Mouse (Mus musculus): ENCODE results near the gene Eef2.
A peak's percentile ranks its signal among the peaks of the same experiment; 100 is the strongest.
"Not testable (repeated sequence)": the region's sequence is repeated elsewhere in the genome, so short reads cannot be mapped to it uniquely, and the experiment has no call there.

Gene Eef2

DNA sequence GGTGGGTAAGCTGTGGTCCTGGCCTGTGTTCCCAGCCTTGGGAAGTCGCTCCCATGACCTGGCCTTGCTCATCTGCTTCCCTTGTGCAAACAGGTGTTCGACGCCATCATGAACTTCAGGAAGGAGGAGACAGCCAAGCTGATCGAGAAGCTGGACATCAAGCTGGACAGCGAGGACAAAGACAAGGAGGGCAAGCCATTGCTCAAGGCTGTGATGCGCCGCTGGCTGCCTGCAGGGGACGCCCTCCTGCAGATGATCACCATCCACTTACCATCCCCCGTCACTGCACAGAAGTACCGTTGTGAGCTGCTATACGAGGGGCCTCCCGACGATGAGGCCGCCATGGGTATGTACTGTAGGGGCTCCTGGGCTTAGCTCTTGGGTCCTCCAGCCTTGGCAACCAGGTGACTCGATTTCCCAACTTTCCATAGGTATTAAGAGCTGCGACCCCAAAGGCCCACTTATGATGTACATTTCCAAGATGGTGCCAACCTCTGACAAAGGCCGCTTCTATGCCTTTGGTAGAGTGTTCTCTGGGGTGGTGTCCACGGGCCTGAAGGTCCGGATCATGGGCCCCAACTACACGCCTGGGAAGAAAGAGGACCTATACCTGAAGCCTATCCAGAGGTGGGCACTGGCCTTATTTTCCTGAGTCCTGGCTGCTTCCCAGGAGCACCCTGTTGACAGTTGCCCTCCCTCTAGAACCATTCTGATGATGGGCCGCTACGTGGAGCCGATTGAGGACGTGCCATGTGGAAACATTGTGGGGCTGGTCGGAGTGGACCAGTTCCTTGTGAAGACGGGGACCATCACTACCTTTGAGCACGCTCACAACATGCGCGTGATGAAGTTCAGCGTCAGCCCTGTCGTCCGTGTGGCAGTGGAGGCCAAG lies 3.3 kb downstream of the Eef2 start:
- peak; percentile 50 for DNase-seq (ENCODE audit: low read depth, low spot score)

GRCm38 (mm10) chr10:81180946-81181345 lies 4.5 kb downstream of the Eef2 start:
- no peak for DNase-seq (ENCODE audit: low read depth, low spot score)

DNA sequence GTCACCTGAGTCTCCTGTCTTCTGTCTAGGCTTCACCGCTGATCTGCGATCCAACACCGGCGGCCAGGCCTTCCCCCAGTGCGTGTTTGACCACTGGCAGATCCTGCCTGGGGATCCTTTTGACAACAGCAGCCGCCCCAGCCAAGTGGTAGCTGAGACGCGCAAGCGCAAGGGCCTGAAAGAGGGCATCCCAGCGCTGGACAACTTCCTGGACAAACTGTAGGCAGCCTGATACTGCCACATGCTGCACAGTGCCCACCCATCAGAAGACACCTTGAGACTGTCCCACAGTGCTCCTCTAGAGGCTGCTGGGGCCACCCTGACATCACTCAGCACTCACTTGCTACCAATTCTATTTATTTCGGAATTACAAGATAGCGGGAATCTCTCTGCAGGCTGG lies 5.4 kb downstream of the Eef2 start:
- DNase-seq (ENCODE audit: low read depth, low spot score): not testable (repeated sequence)

GRCm38 (mm10) chr10:81182336-81183333 lies 6.2 kb downstream of the Eef2 start, which contains the start of gene Dapk3:
Gene Dapk3, plus strand, starts transcription at chr10:81183005.
- DNase-seq (ENCODE audit: low read depth, low spot score): peak; percentile 98

DNA sequence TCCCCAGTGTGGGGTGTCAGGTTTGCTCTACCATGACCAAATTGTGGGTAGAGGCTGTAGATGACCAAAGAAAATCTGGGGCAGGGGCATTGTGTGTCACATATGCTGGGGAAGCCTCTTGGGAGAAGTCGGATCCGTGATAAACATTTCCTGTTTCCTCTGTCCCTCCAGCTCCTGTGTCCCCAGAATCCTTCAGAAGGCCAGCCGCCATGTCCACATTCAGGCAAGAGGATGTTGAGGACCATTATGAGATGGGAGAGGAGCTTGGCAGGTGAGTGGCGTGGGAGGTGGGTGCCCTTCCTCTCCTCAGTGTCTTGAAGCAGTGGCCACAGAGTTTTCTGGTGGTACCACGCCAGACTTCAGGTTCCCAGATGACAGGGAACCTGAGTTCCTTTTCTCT lies 7.4 kb downstream of the Eef2 start, which contains the start of gene 4930442H23Rik:
TSS of gene 4930442H23Rik (minus strand) at position 45 of the 400 bp plus-strand sequence.
- peak; percentile 11 for DNase-seq (ENCODE audit: low read depth, low spot score)

GRCm38 (mm10) chr10:81184765-81185164 lies 8.3 kb downstream of the Eef2 start:
- no peak for DNase-seq (ENCODE audit: low read depth, low spot score)

DNA sequence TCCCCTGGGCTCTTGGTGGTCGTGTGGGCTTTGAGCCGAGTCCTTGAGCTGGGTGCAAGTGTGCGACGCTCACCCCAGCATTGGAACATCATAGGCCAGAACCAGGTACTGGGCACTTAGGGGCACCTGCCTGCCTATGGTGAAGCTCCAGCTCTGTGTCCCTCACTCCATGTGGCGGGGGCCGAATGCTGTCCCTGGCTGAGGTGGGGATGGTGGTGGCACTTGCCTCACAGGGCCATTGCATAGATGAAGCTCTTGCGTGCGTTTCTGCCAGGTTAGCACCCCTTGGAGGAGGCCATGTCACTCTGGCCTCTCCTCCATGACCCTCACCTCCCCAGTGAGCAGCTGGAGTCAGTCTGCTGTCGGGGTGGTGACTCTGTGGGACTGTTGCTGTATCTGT lies 10.7 kb downstream of the Eef2 start:
- DNase-seq (ENCODE audit: low read depth, low spot score): no peak

DNA sequence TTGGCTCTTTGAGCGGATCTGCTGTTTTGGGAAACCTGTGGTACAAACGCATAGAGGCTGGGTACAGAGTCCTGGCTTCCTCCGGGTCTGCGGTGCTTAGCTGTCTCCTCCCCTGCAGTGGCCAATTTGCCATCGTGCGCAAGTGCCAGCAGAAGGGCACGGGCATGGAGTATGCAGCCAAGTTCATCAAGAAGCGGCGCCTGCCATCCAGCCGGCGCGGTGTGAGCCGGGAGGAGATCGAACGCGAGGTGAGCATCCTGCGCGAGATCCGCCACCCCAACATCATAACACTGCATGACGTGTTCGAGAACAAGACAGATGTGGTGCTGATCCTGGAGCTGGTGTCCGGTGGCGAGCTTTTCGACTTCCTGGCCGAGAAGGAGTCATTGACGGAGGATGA lies 13.4 kb downstream of the Eef2 start:
- DNase-seq (ENCODE audit: low read depth, low spot score): no peak

DNA sequence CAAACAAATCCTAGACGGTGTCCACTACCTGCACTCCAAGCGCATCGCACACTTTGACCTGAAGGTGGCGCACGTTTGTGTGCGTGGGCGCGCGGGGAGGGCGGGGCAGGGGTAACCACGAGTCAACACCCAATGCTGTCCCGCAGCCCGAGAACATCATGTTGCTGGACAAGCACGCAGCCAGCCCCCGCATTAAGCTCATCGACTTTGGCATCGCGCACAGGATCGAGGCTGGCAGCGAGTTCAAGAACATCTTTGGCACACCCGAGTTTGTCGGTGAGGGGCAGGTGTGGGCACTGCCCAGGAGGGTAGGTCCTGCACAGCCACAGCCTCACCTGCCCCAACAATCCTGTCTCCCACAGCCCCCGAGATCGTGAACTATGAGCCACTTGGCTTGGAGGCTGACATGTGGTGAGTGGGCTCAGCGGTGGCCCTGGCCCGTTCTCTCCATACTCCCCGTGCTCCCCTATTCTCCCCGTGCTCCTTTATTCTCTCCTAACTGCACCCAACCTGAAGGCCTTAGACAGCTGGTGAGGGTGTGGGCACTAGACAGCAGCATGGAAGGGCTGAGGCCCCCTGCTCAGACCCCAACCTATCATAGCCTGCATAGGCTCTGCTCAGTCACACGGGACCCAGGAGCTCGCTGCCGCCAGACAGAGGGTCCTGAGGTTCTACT lies 13.9 kb downstream of the Eef2 start:
- peak; percentile 59 for DNase-seq (ENCODE audit: low read depth, low spot score)

DNA sequence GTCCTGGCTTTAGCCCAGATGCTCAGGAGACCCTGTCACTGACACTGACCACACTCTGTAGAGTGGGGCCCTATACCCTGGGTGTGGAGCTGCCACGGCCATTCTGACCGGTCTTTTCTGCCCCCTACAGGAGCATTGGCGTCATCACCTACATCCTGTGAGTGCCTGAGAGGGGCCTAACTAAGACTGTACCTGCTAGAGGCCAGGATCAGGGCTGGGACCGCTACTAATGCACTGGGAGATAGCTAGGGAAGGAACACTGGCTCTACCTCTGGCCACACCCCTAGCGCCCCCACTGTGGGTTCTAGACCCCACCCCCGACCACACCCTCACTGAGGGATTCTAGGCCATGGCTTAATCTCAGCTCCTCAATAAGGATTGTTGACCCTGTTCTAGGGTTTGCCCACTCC lies 14.5 kb downstream of the Eef2 start:
- peak; percentile 44 for DNase-seq (ENCODE audit: low read depth, low spot score)

- DNase-seq (ENCODE audit: low read depth, low spot score): peak; percentile 20
Observed at GRCm38 (mm10) chr10:81191342-81191982, 15.0 kb downstream of the Eef2 start.

- DNase-seq (ENCODE audit: low read depth, low spot score): peak; percentile 95
Observed at GRCm38 (mm10) chr10:81192270-81192967, 16.0 kb downstream of the Eef2 start.

DNA sequence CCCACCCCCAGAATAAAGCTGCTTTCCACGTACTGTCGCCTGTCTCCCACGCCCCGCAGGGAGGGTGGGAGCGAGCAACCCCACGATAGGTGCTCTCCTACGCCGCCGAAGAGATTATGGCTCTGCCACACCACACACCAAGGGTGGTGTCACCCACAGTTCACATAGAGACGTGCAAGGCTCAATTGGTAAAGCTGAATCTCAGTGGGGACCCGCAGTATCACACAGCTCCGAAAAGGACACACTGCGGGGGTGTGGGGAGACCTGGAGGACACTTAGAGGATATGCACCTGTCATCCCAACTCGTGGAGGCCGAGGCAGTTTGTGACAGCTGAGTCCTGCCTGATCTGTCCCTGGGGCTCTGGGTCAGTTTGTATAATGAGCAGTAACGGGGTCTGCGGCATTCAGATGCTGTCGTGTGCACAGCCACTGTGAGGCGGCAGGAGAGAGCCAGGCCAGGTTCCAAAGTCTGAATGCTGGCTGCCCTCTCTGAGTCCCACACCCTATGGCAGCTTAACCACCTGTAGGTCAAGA lies 16.6 kb downstream of the Eef2 start:
- no peak for DNase-seq (ENCODE audit: low read depth, low spot score)

DNA sequence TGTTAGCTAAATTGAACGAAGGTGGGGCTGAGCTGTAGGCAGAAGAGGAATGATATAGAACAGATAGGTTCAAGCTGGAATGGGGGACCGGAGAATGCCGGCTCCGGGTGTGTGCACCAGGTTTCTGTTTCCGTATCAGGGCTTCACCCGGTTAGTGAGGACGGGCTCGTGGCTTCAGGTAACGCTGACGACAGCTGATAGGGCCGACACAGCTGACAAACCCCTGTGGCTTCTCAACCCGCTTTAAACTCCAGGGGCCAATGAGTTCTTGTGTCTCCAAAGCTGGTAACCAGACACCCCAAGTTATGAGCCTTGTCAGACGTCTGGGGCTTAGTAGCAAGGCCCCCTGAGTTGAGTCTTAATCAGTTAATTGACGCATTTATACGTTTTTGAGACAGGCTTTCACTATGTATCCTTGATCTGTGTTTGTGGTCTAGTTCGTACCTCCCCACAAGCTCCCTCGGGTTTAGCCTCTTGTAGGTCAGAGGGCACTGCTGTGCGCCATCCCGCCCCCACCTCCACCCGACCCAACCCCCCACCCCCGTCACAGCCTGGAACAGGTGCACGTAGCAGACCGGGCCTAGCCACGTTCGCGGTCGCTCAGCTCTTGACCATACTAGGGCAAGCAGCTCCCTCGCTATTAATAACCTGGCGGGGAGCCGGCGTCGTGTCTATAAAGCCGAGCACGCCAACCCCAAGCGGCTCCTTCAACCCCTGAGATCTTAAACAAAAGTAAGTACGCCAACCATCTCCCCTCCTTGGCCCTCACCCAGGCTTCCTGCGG lies 17.8 kb downstream of the Eef2 start:
- DNase-seq (ENCODE audit: low read depth, low spot score): peak; percentile 77

DNA sequence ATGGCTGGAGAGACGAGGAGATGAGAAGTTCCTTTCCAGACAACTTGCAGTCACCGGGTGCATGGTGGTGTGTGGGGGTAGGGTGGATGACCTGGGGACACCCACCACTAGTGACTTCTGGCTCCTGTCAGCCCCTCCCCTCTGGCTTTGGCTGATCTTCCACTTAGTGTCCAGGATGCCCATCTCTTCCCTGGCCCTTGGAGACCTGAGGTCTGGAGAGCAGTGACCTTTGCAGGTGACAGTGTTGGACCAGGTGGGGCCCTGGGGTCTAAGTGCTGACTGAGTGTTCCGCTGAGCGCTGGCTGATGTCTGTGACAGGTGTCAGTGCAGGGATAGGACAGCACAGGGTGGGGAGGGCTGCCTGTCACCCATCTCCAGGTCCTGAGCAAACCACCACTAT lies 18.9 kb downstream of the Eef2 start:
- DNase-seq (ENCODE audit: low read depth, low spot score): peak; percentile 19

DNA sequence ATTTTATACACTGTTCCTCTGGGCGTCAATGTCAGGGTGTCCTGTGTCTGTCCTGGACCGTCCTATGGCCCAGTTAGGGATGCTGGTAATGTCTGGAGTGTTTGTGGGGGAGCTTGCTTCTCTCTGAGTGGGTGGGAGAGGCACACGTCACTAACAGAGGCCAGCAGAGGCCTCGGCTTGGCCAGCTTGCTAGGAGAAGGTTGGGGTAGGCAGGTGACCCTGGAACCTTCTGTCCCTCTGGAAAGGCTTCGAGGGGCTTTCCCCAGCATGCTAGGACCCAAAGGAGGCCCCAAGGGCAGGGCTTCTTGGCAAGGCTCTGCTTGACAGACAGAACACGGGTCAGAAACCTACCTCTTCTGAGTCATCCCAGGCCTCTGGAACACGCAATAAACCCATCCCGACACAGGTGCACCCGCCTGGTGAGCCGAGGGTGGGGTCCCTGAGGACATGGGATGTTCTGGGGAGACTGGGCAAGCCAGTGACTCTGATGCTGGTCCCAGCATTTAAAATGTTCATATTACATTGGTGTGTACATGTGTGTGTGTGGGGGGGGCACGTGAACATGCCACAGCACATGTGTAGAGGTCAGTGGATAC lies 20.1 kb downstream of the Eef2 start:
- DNase-seq (ENCODE audit: low read depth, low spot score): no peak

- no peak for DNase-seq (ENCODE audit: low read depth, low spot score)
Observed at GRCm38 (mm10) chr10:81197305-81197704, 20.9 kb downstream of the Eef2 start.

GRCm38 (mm10) chr10:81198230-81198629 lies 21.8 kb downstream of the Eef2 start:
- DNase-seq (ENCODE audit: low read depth, low spot score): peak; percentile 84

DNA sequence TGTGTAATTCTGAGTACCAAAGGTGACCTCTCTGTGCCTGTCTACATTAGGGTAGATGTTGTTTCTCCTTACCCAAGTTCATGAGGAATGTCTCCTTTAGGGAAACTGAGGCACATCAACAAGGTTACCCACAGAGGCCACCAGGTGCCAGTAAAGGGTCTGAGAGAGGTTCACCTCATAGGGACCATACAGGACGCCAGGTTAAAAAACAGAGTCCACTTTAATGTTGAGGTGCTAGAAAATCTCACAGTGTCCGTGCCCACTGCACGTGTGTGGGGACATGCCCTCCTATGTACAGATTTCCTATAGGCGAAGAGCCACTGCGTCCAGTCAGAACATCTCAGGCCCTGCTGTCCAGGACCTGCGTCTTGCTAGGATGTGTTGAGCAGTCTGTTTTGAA lies 22.6 kb downstream of the Eef2 start:
- DNase-seq (ENCODE audit: low read depth, low spot score): no peak
